Mouse (Mus musculus) stomach, postnatal 0 days (tissue): ENCODE measurements around the gene Rrbp1. TPM values are rescaled to one million over a fixed set of nuclear protein-coding genes. Genes with fewer than 3 reads are reported as not detected.

Source experiments
- ATAC-seq: fragments of 200-750 bp; cut with Nextera tagmentation; 2 replicates; pipeline ENCODE4 v1.8.0; 2017; ENCODE audit not compliant: low FRiP score, low TSS enrichment
- DNase-seq: peaks from one replicate; pipeline ENCODE4 v3.0.0-alpha.2; 2016; ENCODE audit warnings: low spot score
- H3K27ac ChIP-seq: fragments of 300-500 bp; sonication (generic); replicated peaks from 2 replicates; pipeline ENCODE4 v1.5.1; 2014; ENCODE audit warnings: mild to moderate bottlenecking, control low read depth
- H3K27me3 ChIP-seq: fragments of 300-500 bp; sonication (generic); 2 replicates; pipeline ENCODE4 v1.6.1; 2014; ENCODE audit warnings: low read length; ENCODE audit not compliant: control insufficient read depth, insufficient read depth
- H3K36me3 ChIP-seq: fragments of 300-500 bp; sonication (generic); 2 replicates; pipeline ENCODE4 v1.6.1; 2014; ENCODE audit warnings: low read length, mixed read lengths; ENCODE audit not compliant: control insufficient read depth, insufficient read depth
- H3K4me1 ChIP-seq: fragments of 300-500 bp; sonication (generic); replicated peaks from 2 replicates; pipeline ENCODE4 v1.6.1; 2014; ENCODE audit warnings: antibody characterized with exemption; ENCODE audit not compliant: control insufficient read depth, insufficient read depth
- H3K4me2 ChIP-seq: fragments of 300-500 bp; sonication (generic); replicated peaks from 2 replicates; pipeline ENCODE4 v1.6.1; 2014; ENCODE audit warnings: low read depth, mild to moderate bottlenecking, control low read depth, moderate library complexity
- H3K4me3 ChIP-seq: fragments of 300-500 bp; sonication (generic); 2 replicates; pipeline ENCODE4 v1.5.1; 2014; ENCODE audit warnings: low read depth, low read length, control low read depth
- H3K9ac ChIP-seq: fragments of 300-500 bp; sonication (generic); 2 replicates; pipeline ENCODE4 v1.6.1; 2014; ENCODE audit warnings: mild to moderate bottlenecking, low read length, control low read depth, mixed read lengths
- H3K9me3 ChIP-seq: fragments of 300-500 bp; sonication (generic); 2 replicates; pipeline ENCODE4 v1.6.1; 2016; ENCODE audit warnings: low read length; ENCODE audit not compliant: control insufficient read depth
- CTCF ChIP-seq: IDR thresholded peaks from 2 replicates; pipeline ENCODE4 v1.5.1; 2016; ENCODE audit warnings: antibody characterized with exemption, low read depth, mild to moderate bottlenecking, moderate library complexity
- EP300 ChIP-seq: optimal IDR thresholded peaks from 2 replicates; pipeline ENCODE3; 2016; ENCODE audit warnings: antibody characterized with exemption
- WGBS: fragments of 180-500 bp; shearing (Covaris S2); extraction: QIAGEN DNeasy Blood & Tissue Kit; methylation state at CpG from one replicate; pipeline ENCODE4 v1.1.7; 2014; 5-methylcytosine and 5-hydroxymethylcytosine counted together
- polyA plus RNA-seq: library from polyadenylated mRNA; unstranded; fragments of >200 nt; fragmentation: Nextera tagmentation; extraction: Ambion mirVana; gene quantifications from 2 replicates; pipeline ENCODE4 v1.2.1, GENCODE M21; 2015

Gene Rrbp1
- polyA plus RNA-seq, 1 experiment from 2014 or later, result 69.0 TPM

DNA sequence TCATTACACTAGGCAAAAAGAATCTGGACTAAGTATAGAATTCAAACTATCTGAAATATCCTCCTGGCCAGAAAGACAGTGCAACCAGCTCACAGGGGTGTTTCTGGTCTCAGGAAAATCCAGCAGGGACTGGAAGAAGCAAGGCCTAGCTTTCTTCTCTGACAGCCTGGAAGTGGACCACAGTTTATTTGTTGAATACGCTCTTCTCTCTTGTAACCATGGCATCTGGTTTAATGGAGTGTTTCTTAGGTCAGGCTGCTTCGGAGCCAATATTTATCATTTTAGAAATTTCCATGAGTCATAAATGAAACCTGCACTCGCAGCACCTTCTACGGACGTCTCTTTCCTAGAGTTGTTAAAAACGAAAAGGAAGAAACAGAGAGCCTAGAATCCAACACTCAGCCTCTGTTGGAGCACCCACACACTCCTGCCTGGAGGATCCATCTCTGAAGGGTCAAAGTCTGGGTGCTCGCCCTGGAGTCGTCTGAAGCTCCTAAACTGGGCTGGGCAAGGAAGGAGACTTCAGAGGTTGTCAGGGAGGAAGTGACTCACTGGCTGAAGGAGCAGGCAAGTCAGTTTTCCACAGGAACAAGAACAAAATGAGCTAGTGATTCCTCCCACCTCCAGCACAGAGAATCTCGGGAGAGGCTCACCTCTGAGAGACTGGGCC is 107.6 kb downstream of the Rrbp1 start:
- Histone ChIP-seq H3K4me1 (no peaks in the 10 kb centered on the region), H3K4me2 (no peak overlapping the region), H3K36me3 (no peaks in the 10 kb centered on the region), H3K27me3 (no peaks in the 10 kb centered on the region), H3K27ac (peak overlapping the region; percentile 86), H3K4me3 (no peak overlapping the region), H3K9ac (no peak overlapping the region), H3K9me3 (no peaks in the 10 kb centered on the region)
- TF ChIP-seq EP300 (no peak), CTCF (no peak)
- ATAC-seq (peak; percentile 90), DNase-seq (peak; percentile 53)
- WGBS, result 28% methylated on average over 9 of the region's 9 CpGs

DNA sequence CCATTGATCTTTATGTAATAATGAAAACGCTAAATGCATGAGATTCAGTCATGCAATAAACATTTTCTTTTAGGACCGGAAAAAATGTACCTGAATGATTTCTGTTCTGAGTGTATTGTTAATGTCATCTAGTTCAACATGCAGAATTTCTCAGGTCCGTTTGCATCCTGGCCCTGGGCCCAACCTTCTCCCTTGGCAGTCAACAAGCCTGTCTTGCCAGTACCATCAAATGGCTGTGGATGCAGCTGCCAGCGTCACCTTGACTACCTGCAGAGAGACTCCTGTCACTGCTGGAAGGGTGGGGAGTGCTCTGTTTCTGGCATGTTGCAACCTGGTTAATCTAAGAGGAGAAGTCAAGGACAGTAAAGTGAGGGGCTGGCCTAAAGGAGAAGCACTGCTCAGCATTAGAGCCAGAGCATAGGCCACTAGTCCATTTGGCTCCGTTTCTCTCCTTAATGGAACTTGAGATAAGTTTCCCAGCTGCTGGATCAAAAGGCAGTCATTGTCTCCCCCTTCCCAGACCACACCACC is 110.2 kb downstream of the Rrbp1 start:
- Histone ChIP-seq H3K27ac (no peak overlapping the region), H3K36me3 (no peaks in the 10 kb centered on the region), H3K27me3 (no peaks in the 10 kb centered on the region), H3K9ac (no peak overlapping the region), H3K4me2 (no peak overlapping the region), H3K4me3 (no peak overlapping the region), H3K4me1 (no peaks in the 10 kb centered on the region), H3K9me3 (no peaks in the 10 kb centered on the region)
- 55% methylated on average over 5 of the region's 5 CpGs for WGBS
- no peak; the same call in 1 of the 2 replicates for ATAC-seq
- TF ChIP-seq CTCF, result no peak
- no peak for TF ChIP-seq EP300
- no peak for DNase-seq

DNA sequence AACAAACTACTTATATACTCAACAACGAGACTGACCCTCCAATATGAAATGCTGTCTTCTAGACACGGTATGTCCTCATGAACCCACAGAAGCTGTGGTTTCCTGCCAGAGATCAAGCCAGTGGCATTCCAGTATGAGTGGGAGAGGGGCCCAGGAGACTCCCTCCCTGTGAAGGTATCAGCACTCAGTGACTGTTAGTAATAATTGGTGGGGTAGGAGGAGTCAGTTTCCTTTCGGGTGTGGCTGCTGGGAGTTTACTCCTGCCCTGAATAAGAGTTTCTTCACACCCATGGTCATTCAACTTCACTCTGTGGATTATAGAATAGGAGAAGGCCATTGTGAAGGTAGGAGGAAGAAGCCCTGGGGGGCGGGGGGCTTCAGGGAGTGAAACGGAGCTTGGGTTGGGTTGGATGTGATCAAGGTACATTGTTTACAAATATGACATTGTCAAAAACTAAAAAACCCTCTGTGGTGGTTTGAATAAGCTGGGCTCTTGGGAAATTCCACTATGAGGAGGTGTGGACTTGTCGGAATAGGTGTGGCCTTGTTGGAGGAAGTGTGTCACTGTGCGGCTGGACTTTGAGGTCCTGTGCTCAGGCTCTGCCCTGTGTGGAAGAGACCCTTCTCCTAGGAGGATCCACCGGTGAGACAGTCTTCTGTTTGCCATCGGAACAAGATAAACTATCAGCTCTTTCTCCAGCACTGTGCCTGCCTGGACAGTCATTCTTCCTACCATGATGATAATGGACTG is 111.4 kb downstream of the Rrbp1 start:
- H3K9ac ChIP-seq, result no peak overlapping the region
- no peak for TF ChIP-seq EP300
- TF ChIP-seq CTCF, result no peak
- ATAC-seq (no peak), DNase-seq (no peak)
- no peak overlapping the region for H3K4me2 ChIP-seq
- no peak overlapping the region for H3K27ac ChIP-seq
- no peaks in the 10 kb centered on the region for H3K9me3 ChIP-seq
- no peaks in the 10 kb centered on the region for H3K27me3 ChIP-seq
- no peaks in the 10 kb centered on the region for H3K4me1 ChIP-seq
- 79% methylated on average over 9 of the region's 9 CpGs for whole genome bisulfite sequencing
- no peaks in the 10 kb centered on the region for H3K36me3 ChIP-seq
- no peak overlapping the region for H3K4me3 ChIP-seq

Other genes starting within 250 kb of the Rrbp1 start
- gene Bfsp1, start 148.1 kb downstream of the Rrbp1 start, polyA plus RNA-seq, result 1.5 and 1.6 TPM in 2 replicates
- gene Dstn, start 95.9 kb downstream of the Rrbp1 start, polyA plus RNA-seq, result 968 and 971 TPM in 2 replicates
- gene Banf2, start 21.8 kb upstream of the Rrbp1 start, polyA plus RNA-seq, result not detected in 2 replicates